Mouse (Mus musculus): Measurements from ENCODE around the gene Sirt6.

DNA sequence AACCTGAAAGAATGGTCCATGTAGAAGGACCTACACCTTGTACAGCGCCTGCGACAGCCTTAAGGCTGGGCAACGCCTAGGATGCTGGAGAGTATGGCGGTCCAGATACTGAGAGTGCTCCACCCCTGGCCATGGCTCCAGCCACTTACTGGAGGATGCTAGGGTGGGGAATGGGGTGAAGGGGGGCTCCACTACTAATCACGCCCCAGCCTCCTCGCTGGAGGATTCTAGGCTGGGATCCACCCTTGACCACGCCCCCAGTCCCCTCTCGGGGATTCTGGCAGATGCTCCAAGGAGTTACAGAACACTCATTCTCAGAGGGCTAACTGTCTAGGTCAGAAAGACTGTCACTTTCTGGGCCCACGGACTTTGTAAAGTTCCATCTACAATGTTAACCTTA, 54.6 kb downstream of the Sirt6 start:
- TF ChIP-seq CTCF (IDR thresholded peaks at IDR 0.05; ENCODE audit: low read depth) (no peak), EP300 (IDR thresholded peaks at IDR 0.05; ENCODE audit: low read depth) (no peak)

All from heart, postnatal 0 days (tissue).